Mouse (Mus musculus): Measurements from ENCODE around the gene Ucn2. TPM values are rescaled to one million over a fixed set of nuclear protein-coding genes. Genes with fewer than 3 reads are reported as not detected.

The Ucn2 gene
- polyA plus RNA-seq, 1 experiment = 1.3 TPM

GRCm38 (mm10) chr9:108989802-108990461 lies 4.1 kb downstream of the Ucn2 start:
- TF ChIP-seq CTCF (IDR thresholded peaks at IDR 0.05; ENCODE audit: borderline replicate concordance, control insufficient read depth, extremely low read depth, insufficient read depth, low read length, poor library complexity) (no peak), POLR2A (IDR thresholded peaks at IDR 0.05; ENCODE audit: control insufficient read depth, extremely low read depth, insufficient read depth, low read length, poor library complexity) (no peak)
- DNase-seq = no peak
- 83% methylated on average over 4 of the region's 4 CpGs for WGBS
- Histone ChIP-seq H3K4me1 (replicated peaks; ENCODE audit: control insufficient read depth, insufficient read depth, low read length) (peaks cover 13% of the 10 kb centered on the region), H3K27me3 (ENCODE audit: control insufficient read depth, insufficient read depth, low read length) (no peaks in the 10 kb centered on the region), H3K4me3 (ENCODE audit: control insufficient read depth, insufficient read depth, low read length) (no peak overlapping the region), H3K36me3 (ENCODE audit: control insufficient read depth, insufficient read depth, low read length) (no peaks in the 10 kb centered on the region), H3K27ac (ENCODE audit: control insufficient read depth, insufficient read depth, low read length) (no peak overlapping the region)

- Histone ChIP-seq H3K36me3 (ENCODE audit: control insufficient read depth, insufficient read depth, low read length) (no peaks in the 10 kb centered on the region), H3K27me3 (ENCODE audit: control insufficient read depth, insufficient read depth, low read length) (no peaks in the 10 kb centered on the region), H3K4me1 (replicated peaks; ENCODE audit: control insufficient read depth, insufficient read depth, low read length) (peaks cover 18% of the 10 kb centered on the region), H3K27ac (ENCODE audit: control insufficient read depth, insufficient read depth, low read length) (no peak overlapping the region), H3K4me3 (ENCODE audit: control insufficient read depth, insufficient read depth, low read length) (no peak overlapping the region)
- WGBS = 86% methylated on average over 7 of the region's 7 CpGs
- no peak for TF ChIP-seq POLR2A (IDR thresholded peaks at IDR 0.05; ENCODE audit: control insufficient read depth, extremely low read depth, insufficient read depth, low read length, poor library complexity)
- TF ChIP-seq CTCF (IDR thresholded peaks at IDR 0.05; ENCODE audit: borderline replicate concordance, control insufficient read depth, extremely low read depth, insufficient read depth, low read length, poor library complexity) = no peak
- no peak for DNase-seq
Measured at GRCm38 (mm10) chr9:108990462-108990820, 4.6 kb downstream of the Ucn2 start.

DNA sequence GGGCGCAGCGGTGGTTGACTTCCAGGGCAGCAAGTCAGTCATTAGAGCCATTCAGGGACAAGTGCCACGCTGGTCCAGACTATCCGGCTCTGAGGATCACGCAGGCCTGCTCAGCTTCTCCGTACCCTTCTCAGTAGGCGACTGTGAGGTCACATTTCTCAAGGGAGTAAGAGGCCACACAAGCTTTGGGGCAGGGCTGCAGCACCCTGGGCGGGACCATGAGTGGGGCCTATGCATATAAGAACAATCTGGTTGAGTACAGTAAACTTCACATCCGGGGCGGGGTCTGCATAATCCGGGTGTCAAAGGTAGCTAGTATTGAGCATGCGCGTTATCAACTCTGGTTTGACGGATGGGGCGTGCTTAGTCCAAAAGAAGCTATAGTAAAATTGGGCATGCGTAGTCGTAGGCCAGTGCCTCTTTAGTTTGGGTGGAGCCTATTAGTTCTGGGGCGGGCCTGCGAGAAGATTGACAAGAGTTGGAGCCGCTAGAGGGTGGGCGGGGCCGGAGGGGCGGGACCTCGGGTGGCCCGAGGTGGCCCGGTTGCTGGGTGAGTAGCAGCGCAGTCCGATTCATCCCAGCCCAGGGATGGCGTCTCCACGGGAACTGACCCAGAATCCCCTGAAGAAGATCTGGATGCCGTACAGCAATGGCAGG lies 5.7 kb downstream of the Ucn2 start, which contains the start of gene Pfkfb4:
Gene Pfkfb4 (plus strand): TSS at position 351 of the 657 bp plus-strand sequence.
- H3K27ac ChIP-seq (ENCODE audit: control insufficient read depth, insufficient read depth, low read length) = peak within 1 kb of the TSS; percentile 60; the same call in 1 of the 2 replicates
- peak; percentile 93 for DNase-seq
- H3K36me3 ChIP-seq (ENCODE audit: control insufficient read depth, insufficient read depth, low read length) = no peaks in the 10 kb centered on the region
- TF ChIP-seq CTCF (IDR thresholded peaks at IDR 0.05; ENCODE audit: borderline replicate concordance, control insufficient read depth, extremely low read depth, insufficient read depth, low read length, poor library complexity) (0 out of 2 replicates have a peak, but pooled peaks have one; percentile 17), POLR2A (IDR thresholded peaks at IDR 0.05; ENCODE audit: control insufficient read depth, extremely low read depth, insufficient read depth, low read length, poor library complexity) (peak; percentile 61; the same call in 1 of the 2 replicates)
- 3% methylated on average over 31 of the region's 31 CpGs for WGBS
- H3K4me3 ChIP-seq (ENCODE audit: control insufficient read depth, insufficient read depth, low read length) = peak within 1 kb of the TSS; percentile 70
- no peaks in the 10 kb centered on the region for H3K27me3 ChIP-seq (ENCODE audit: control insufficient read depth, insufficient read depth, low read length)
- peaks cover 23% of the 10 kb centered on the region for H3K4me1 ChIP-seq (replicated peaks; ENCODE audit: control insufficient read depth, insufficient read depth, low read length)

DNA sequence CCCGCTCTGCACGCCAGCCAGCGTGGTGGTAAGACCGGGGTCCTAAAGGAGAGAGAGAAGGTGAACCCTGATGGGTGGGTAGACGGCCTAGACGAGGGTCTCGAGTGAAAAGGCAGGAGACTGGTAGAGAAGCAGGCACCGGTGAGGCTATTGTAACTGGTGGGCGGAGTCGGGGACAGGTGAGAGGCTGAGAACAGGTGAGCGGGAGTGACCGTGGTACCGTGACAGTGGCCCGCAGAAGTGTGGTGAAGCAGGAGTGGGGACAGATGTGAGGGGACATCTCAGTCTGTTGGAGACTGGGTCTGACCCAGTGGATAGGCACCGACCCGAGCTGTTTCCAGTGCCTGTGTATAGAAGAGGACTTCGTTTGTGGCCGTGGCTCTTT lies 6.3 kb downstream of the Ucn2 start:
- Histone ChIP-seq H3K27me3 (ENCODE audit: control insufficient read depth, insufficient read depth, low read length) (no peaks in the 10 kb centered on the region), H3K36me3 (ENCODE audit: control insufficient read depth, insufficient read depth, low read length) (no peaks in the 10 kb centered on the region), H3K4me1 (replicated peaks; ENCODE audit: control insufficient read depth, insufficient read depth, low read length) (peaks cover 23% of the 10 kb centered on the region), H3K27ac (ENCODE audit: control insufficient read depth, insufficient read depth, low read length) (no peak overlapping the region), H3K4me3 (ENCODE audit: control insufficient read depth, insufficient read depth, low read length) (peak overlapping the region; percentile 70)
- TF ChIP-seq CTCF (IDR thresholded peaks at IDR 0.05; ENCODE audit: borderline replicate concordance, control insufficient read depth, extremely low read depth, insufficient read depth, low read length, poor library complexity) (no peak), POLR2A (IDR thresholded peaks at IDR 0.05; ENCODE audit: control insufficient read depth, extremely low read depth, insufficient read depth, low read length, poor library complexity) (no peak)
- 21% methylated on average over 18 of the region's 18 CpGs for WGBS
- no peak for DNase-seq

GRCm38 (mm10) chr9:108992620-108993361 lies 7.0 kb downstream of the Ucn2 start:
- Histone ChIP-seq H3K36me3 (ENCODE audit: control insufficient read depth, insufficient read depth, low read length) (no peaks in the 10 kb centered on the region), H3K4me1 (replicated peaks; ENCODE audit: control insufficient read depth, insufficient read depth, low read length) (peaks cover 22% of the 10 kb centered on the region), H3K27me3 (ENCODE audit: control insufficient read depth, insufficient read depth, low read length) (no peaks in the 10 kb centered on the region), H3K4me3 (ENCODE audit: control insufficient read depth, insufficient read depth, low read length) (no peak overlapping the region), H3K27ac (ENCODE audit: control insufficient read depth, insufficient read depth, low read length) (no peak overlapping the region)
- 93% methylated on average over 9 of the region's 9 CpGs for WGBS
- DNase-seq = no peak
- TF ChIP-seq CTCF (IDR thresholded peaks at IDR 0.05; ENCODE audit: borderline replicate concordance, control insufficient read depth, extremely low read depth, insufficient read depth, low read length, poor library complexity) (no peak), POLR2A (IDR thresholded peaks at IDR 0.05; ENCODE audit: control insufficient read depth, extremely low read depth, insufficient read depth, low read length, poor library complexity) (no peak)

- no peaks in the 10 kb centered on the region for H3K36me3 ChIP-seq (ENCODE audit: control insufficient read depth, insufficient read depth, low read length)
- TF ChIP-seq CTCF (IDR thresholded peaks at IDR 0.05; ENCODE audit: borderline replicate concordance, control insufficient read depth, extremely low read depth, insufficient read depth, low read length, poor library complexity) (no peak), POLR2A (IDR thresholded peaks at IDR 0.05; ENCODE audit: control insufficient read depth, extremely low read depth, insufficient read depth, low read length, poor library complexity) (no peak)
- H3K27me3 ChIP-seq (ENCODE audit: control insufficient read depth, insufficient read depth, low read length) = no peaks in the 10 kb centered on the region
- H3K27ac ChIP-seq (ENCODE audit: control insufficient read depth, insufficient read depth, low read length) = no peak overlapping the region
- no peak for DNase-seq
- WGBS = 96% methylated on average over 9 of the region's 9 CpGs
- H3K4me3 ChIP-seq (ENCODE audit: control insufficient read depth, insufficient read depth, low read length) = no peak overlapping the region
- H3K4me1 ChIP-seq (replicated peaks; ENCODE audit: control insufficient read depth, insufficient read depth, low read length) = peaks cover 23% of the 10 kb centered on the region
Measured at GRCm38 (mm10) chr9:108996411-108996810, 10.6 kb downstream of the Ucn2 start.
